Mouse (Mus musculus): ENCODE measurements around the gene Lrrc23.

DNA sequence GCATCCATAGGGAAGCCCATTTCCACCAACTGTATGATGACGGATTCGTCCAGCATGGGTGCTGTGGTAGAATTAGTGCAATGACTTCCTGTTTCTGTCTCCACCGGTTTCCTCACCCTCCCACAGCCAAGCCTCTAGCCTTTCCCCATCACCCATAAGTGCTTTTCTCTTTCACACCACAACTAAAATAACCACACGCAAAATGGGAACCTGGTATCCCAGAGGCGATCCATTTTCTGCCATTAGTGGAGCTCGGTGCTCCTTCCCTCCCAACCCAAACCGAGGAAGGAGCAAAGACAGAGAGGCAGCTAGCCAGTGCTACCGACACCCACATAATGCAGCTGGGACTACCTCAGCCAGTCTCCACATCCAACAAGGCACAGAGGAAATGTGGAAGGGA, 38.4 kb upstream of the Lrrc23 start:
- no peak for TF ChIP-seq POLR2A (IDR thresholded peaks at IDR 0.05; ENCODE audit: insufficient read length, low read depth)
- TF ChIP-seq USF1 (IDR thresholded peaks at IDR 0.05; ENCODE audit: low read depth): no peak
- TF ChIP-seq CEBPB (IDR thresholded peaks at IDR 0.05; ENCODE audit: insufficient read depth, poor library complexity, severe bottlenecking): no peak
- no peak for TF ChIP-seq E2F4 (IDR thresholded peaks at IDR 0.05; ENCODE audit: insufficient read depth)
- no peak for TF ChIP-seq MAX (IDR thresholded peaks at IDR 0.05; ENCODE audit: low read depth)
- no peak for TF ChIP-seq TCF3 (IDR thresholded peaks at IDR 0.05; ENCODE audit: insufficient read length, low read depth)
- TF ChIP-seq POLR2AphosphoS2 (IDR thresholded peaks at IDR 0.05; ENCODE audit: insufficient read length, low read depth): no peak
- no peak for TF ChIP-seq MYOG (IDR thresholded peaks at IDR 0.05; ENCODE audit: control insufficient read depth in 1 of 3, insufficient read depth in 1 of 3, insufficient read length in 2 of 3, low read depth in 2 of 3)
- no peak for TF ChIP-seq TCF12 (IDR thresholded peaks at IDR 0.05; ENCODE audit: insufficient read depth, poor library complexity, severe bottlenecking)

Data from myocyte (in vitro differentiated cells).